Mouse (Mus musculus) heart, adult 2 months (tissue): ENCODE results near the gene Rab3il1. TPM values are rescaled to one million over a fixed set of nuclear protein-coding genes. Genes with fewer than 3 reads are reported as not detected.

Experiments
- DNase-seq, 2 experiments: peaks; one replicate each; pipeline ENCODE4 v3.0.0; 2021
- H3K27ac ChIP-seq: fragments of 200-600 bp; 2 replicates; pipeline ENCODE4 v1.8.1; 2022
- H3K27me3 ChIP-seq: fragments of 200-500 bp; 2 replicates; pipeline ENCODE4 v1.6.1; 2012; ENCODE audit warnings: mild to moderate bottlenecking, low read length, inconsistent platforms, mixed read lengths; ENCODE audit not compliant: control insufficient read depth, insufficient read depth
- H3K36me3 ChIP-seq: fragments of 200-500 bp; 2 replicates; pipeline ENCODE4 v1.6.1; 2012; ENCODE audit warnings: low read length, inconsistent platforms; ENCODE audit not compliant: control insufficient read depth, insufficient read depth
- H3K4me1 ChIP-seq: fragments of 200-500 bp; 2 replicates; pipeline ENCODE4 v1.6.1; 2011; ENCODE audit warnings: low read length; ENCODE audit not compliant: control insufficient read depth, insufficient read depth
- H3K4me3 ChIP-seq: fragments of 200-600 bp; 2 replicates; pipeline ENCODE4 v1.8.1; 2022
- H3K79me2 ChIP-seq: fragments of 200-500 bp; replicated peaks from 2 replicates; pipeline ENCODE4 v1.6.1; 2012; ENCODE audit warnings: mild to moderate bottlenecking, inconsistent platforms, low read length, moderate library complexity, mixed read lengths; ENCODE audit not compliant: control insufficient read depth, insufficient read depth
- H3K9ac ChIP-seq: fragments of 200-500 bp; 2 replicates; pipeline ENCODE4 v1.6.1; 2012; ENCODE audit warnings: low read depth, mild to moderate bottlenecking, control low read depth, inconsistent platforms, low read length, mixed read lengths
- CTCF ChIP-seq: fragments of 200-600 bp; IDR thresholded peaks from 2 replicates; pipeline ENCODE4 v1.8.1; 2022; ENCODE audit warnings: antibody characterized with exemption, mild to moderate bottlenecking, moderate library complexity
- EP300 ChIP-seq: fragments of 200-500 bp; IDR thresholded peaks from 2 replicates; pipeline ENCODE4 v1.6.1; 2011; ENCODE audit warnings: low read depth, low read length, control low read depth; ENCODE audit not compliant: insufficient read depth
- POLR2A ChIP-seq: fragments of 200-500 bp; IDR thresholded peaks from 2 replicates; pipeline ENCODE4 v1.6.1; 2011; ENCODE audit warnings: mild to moderate bottlenecking, low read depth, low read length, control low read depth; ENCODE audit not compliant: insufficient read depth
- WGBS: fragments of 180-500 bp; shearing (Covaris S2); methylation state at CpG from one replicate; pipeline ENCODE4 v1.1.7; 2018; 5-methylcytosine and 5-hydroxymethylcytosine counted together
- intact Hi-C: fragments of 180-260 bp; cut with DNase I; formaldehyde crosslinking; loops from one replicate; pipeline ENCODE4 v1.15.1; 2025
- polyA plus RNA-seq: library from polyadenylated mRNA; depleted of rRNA; stranded (reverse); fragments of >200 nt; gene quantifications from 2 replicates; pipeline ENCODE4 v1.2.3, GENCODE M21; 2012
- total RNA-seq, 2 experiments: library from RNA; stranded (reverse); gene quantifications; 2 replicates each; pipeline ENCODE4 v1.2.3; 2021

Gene Rab3il1
- total and polyA plus RNA-seq, 3 experiments = 5.9 to 11.1 (median 6.5) TPM

DNA sequence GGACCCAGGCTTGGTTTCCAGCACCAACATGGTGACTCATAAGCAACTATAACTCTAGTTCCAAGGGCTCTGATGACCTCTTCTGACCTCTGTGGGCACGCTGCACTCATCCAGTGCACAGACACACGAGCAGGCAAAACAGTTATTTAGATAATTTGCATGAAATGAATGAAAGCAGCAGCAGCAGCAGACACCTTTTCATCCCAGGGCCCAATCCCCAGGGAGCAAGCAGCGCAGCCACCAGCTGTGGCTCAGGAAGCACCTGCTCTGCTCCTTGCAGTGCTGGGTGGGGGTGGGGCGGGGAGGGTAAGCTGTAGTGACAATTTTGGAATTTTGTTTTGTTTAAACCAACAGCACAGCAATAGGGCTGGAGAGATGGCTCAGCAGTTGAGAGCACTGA is 70.4 kb downstream of the Rab3il1 start:
- Histone ChIP-seq H3K4me3 (no peak overlapping the region), H3K36me3 (no peaks in the 10 kb centered on the region), H3K27ac (no peak overlapping the region), H3K9ac (no peak overlapping the region), H3K79me2 (no peaks in the 10 kb centered on the region), H3K27me3 (no peaks in the 10 kb centered on the region), H3K4me1 (no peaks in the 10 kb centered on the region)
- 61% methylated on average over 4 of the region's 4 CpGs for WGBS
- intact Hi-C loops = no loop called here
- TF ChIP-seq POLR2A (no peak), EP300 (no peak), CTCF (no peak)
- DNase-seq = no peak

DNA sequence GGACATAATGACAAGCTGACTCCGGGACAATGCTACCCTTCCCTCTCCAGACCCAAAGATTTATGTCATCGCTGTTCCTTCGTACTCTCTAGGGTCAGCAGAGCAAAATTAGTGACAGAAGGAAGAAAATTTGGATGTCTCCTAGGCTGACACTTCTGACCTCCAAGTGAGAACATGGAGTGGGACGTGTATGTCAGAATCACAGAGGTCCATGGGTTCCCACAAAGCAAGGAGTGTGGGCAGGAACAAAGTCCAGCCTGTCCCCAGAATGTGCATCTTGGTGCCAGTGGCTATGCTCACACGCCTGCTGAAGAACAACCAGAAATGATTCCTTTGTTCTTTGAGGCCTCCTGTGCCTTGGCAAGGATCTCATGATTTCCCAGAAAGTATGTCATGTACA is 71.7 kb downstream of the Rab3il1 start:
- H3K36me3 ChIP-seq = no peaks in the 10 kb centered on the region
- H3K27ac ChIP-seq = no peak overlapping the region
- no peaks in the 10 kb centered on the region for H3K27me3 ChIP-seq
- no peak for TF ChIP-seq EP300
- no peak for TF ChIP-seq CTCF
- no peak for TF ChIP-seq POLR2A
- no peaks in the 10 kb centered on the region for H3K79me2 ChIP-seq
- DNase-seq = no peak
- H3K4me1 ChIP-seq = no peaks in the 10 kb centered on the region
- intact Hi-C loops = no loop called here
- H3K9ac ChIP-seq = no peak overlapping the region
- no peak overlapping the region for H3K4me3 ChIP-seq
- WGBS = 92% methylated on average over 5 of the region's 5 CpGs

DNA sequence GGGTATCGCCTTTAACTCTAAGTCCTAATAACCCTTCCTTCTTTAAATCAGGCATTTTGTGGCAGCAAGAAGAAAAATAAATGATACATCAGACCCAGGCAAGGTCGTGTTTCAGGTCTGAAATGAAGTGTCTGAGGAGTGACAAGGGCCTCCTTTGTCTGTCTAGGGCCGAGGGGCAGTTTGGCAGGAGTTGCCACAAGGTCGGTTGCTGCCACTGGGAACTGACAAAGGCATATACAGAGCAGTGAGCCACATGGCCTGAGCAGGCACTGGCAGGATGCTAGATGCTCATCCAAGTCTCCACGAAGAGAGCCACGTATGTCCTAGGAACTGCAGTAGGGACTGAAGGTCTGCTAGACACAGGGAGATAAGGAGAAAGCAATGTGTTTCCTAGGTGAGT is 76.9 kb downstream of the Rab3il1 start:
- no peak for DNase-seq
- H3K4me1 ChIP-seq = 0 out of 2 replicates have a peak, but pooled peaks cover 4% of the 10 kb centered on the region
- intact Hi-C loops = no loop called here
- H3K4me3 ChIP-seq = no peak overlapping the region
- no peaks in the 10 kb centered on the region for H3K36me3 ChIP-seq
- no peaks in the 10 kb centered on the region for H3K79me2 ChIP-seq
- WGBS = 87% methylated on average over 6 of the region's 6 CpGs
- H3K9ac ChIP-seq = no peak overlapping the region
- H3K27me3 ChIP-seq = no peaks in the 10 kb centered on the region
- no peak for TF ChIP-seq CTCF
- no peak for TF ChIP-seq POLR2A
- no peak for TF ChIP-seq EP300
- no peak overlapping the region for H3K27ac ChIP-seq

DNA sequence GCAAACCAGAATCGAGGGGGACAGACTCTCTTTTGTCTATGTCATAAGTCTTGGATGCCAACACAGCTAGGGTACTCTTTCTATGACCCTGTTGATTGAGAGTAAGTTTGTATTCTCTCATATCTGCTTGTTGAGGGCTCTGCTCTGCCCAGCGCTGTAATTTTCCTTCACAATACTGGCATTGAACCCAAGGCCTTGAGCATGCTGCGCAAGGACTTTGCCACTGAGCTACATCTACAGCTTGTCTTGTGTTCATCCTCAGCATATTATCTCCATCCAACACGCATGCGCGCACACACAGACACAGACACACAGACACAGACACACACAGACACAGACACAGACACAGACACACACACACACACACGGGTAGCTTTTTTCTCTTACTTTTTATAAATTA is 78.9 kb downstream of the Rab3il1 start:
- TF ChIP-seq CTCF (no peak), POLR2A (no peak), EP300 (no peak)
- no peak for DNase-seq
- 94% methylated on average over 7 of the region's 7 CpGs for WGBS
- Histone ChIP-seq H3K4me1 (0 out of 2 replicates have a peak, but pooled peaks cover 4% of the 10 kb centered on the region), H3K27ac (no peak overlapping the region), H3K79me2 (no peaks in the 10 kb centered on the region), H3K4me3 (no peak overlapping the region), H3K36me3 (no peaks in the 10 kb centered on the region), H3K9ac (no peak overlapping the region), H3K27me3 (no peaks in the 10 kb centered on the region)
- intact Hi-C loops = no loop called here

DNA sequence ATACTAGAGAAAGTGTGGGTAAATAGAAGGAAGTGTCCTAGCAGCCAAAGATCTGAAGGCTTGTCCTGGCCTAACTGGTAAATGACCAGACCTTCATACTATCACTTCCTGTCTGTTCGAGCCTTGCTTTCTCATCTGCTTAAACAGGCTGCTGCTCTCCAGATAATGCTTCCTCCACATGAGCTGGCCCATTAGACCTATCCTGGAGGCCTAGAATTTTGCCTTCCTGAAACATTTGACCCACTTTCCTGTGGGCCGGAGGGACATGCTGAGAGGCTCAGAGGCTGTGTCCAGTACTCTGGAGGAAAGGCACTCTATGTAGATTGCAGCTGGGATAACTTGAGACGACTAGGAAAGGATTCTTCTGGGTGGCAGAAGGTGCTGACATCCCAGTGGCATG is 80.6 kb downstream of the Rab3il1 start:
- H3K4me1 ChIP-seq = 0 out of 2 replicates have a peak, but pooled peaks cover 4% of the 10 kb centered on the region
- intact Hi-C loops = no loop called here
- DNase-seq = no peak
- H3K27me3 ChIP-seq = no peaks in the 10 kb centered on the region
- peak overlapping the region; percentile 49 for H3K27ac ChIP-seq
- WGBS = 30% methylated on average over 3 of the region's 3 CpGs
- H3K9ac ChIP-seq = no peak overlapping the region
- H3K4me3 ChIP-seq = no peak overlapping the region
- no peaks in the 10 kb centered on the region for H3K36me3 ChIP-seq
- no peaks in the 10 kb centered on the region for H3K79me2 ChIP-seq
- 0 out of 2 replicates have a peak, but pooled peaks have one; percentile 29 for TF ChIP-seq EP300
- TF ChIP-seq CTCF = no peak
- no peak for TF ChIP-seq POLR2A

DNA sequence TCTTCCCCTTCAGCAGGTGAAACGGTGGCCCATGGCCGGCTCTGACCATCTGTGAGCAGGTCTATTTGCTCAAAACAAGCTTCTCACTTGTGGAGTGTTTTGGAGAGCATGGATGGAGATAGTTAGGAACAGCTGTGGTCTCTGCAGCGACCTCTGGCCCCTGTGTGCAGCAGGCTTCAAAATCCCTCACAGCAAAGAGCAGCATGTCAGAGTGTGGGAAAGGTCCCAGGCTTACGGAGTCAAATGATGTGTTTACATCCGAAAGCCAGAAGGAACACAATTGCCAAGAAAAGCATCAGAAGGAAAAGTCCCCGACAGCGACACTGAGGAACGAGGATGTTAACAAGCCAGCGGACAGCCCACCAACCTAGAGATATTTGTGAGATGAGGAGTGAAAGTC is 84.0 kb downstream of the Rab3il1 start:
- no peaks in the 10 kb centered on the region for H3K36me3 ChIP-seq
- no peak for TF ChIP-seq POLR2A
- TF ChIP-seq EP300 = no peak
- TF ChIP-seq CTCF = no peak
- H3K79me2 ChIP-seq = no peaks in the 10 kb centered on the region
- H3K27me3 ChIP-seq = no peaks in the 10 kb centered on the region
- DNase-seq = peak in 1 of 2 experiments; percentile 28
- 0 out of 2 replicates have a peak, but pooled peaks cover 4% of the 10 kb centered on the region for H3K4me1 ChIP-seq
- no peak overlapping the region for H3K27ac ChIP-seq
- intact Hi-C loops = no loop called here
- 73% methylated on average over 9 of the region's 9 CpGs for WGBS
- no peak overlapping the region for H3K9ac ChIP-seq
- no peak overlapping the region for H3K4me3 ChIP-seq
